Mouse (Mus musculus): ENCODE measurements around the gene Mtch2.
"Not testable (repeated sequence)": the region's sequence is repeated elsewhere in the genome, so short reads cannot be mapped to it uniquely, and the experiment has no call there.

DNA sequence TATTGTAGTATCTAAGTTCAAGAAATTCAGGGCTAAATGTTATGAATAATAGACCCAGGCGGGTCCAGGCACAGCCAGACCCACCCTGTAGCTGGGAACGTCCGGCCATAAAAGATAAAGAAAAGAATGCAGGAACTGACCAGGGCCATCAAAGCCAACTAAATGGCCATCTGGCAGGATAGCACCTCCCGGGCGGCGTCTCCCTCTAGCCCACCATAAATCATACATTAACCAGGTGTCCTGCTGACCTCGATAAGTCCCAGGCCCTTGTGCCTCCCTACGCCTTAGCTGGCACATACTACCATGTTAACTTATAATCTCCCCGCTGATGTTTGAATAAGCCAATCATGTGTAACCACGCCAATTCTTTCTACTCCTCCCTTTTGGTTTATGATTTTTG lies 22.4 kb upstream of the Mtch2 start:
- TF ChIP-seq TAL1 (conservative IDR thresholded peaks at IDR 0.05; ENCODE audit: low read depth, low read length); CTCF (IDR thresholded peaks at IDR 0.05; ENCODE audit: low read depth, low read length); GATA2 (IDR thresholded peaks at IDR 0.05; ENCODE audit: borderline replicate concordance, low read depth, low read length); POLR2AphosphoS5 (IDR thresholded peaks at IDR 0.05; ENCODE audit: insufficient replicate concordance, low read depth, low read length): not testable (repeated sequence)
